Mouse (Mus musculus) cerebellum, adult 2 months (tissue): Measurements from ENCODE around the gene Armcx2.

Experiments used
- CTCF ChIP-seq: fragments of 200-500 bp; IDR thresholded peaks from 2 replicates; pipeline ENCODE4 v1.5.1; 2011; ENCODE audit warnings: low read depth, mild to moderate bottlenecking, control low read depth, low read length, moderate library complexity, borderline replicate concordance; ENCODE audit not compliant: insufficient read depth
- POLR2A ChIP-seq: fragments of 200-500 bp; IDR thresholded peaks from 2 replicates; pipeline ENCODE4 v1.6.1; 2011; ENCODE audit warnings: low read length, control low read depth, borderline replicate concordance; ENCODE audit not compliant: insufficient read depth

DNA sequence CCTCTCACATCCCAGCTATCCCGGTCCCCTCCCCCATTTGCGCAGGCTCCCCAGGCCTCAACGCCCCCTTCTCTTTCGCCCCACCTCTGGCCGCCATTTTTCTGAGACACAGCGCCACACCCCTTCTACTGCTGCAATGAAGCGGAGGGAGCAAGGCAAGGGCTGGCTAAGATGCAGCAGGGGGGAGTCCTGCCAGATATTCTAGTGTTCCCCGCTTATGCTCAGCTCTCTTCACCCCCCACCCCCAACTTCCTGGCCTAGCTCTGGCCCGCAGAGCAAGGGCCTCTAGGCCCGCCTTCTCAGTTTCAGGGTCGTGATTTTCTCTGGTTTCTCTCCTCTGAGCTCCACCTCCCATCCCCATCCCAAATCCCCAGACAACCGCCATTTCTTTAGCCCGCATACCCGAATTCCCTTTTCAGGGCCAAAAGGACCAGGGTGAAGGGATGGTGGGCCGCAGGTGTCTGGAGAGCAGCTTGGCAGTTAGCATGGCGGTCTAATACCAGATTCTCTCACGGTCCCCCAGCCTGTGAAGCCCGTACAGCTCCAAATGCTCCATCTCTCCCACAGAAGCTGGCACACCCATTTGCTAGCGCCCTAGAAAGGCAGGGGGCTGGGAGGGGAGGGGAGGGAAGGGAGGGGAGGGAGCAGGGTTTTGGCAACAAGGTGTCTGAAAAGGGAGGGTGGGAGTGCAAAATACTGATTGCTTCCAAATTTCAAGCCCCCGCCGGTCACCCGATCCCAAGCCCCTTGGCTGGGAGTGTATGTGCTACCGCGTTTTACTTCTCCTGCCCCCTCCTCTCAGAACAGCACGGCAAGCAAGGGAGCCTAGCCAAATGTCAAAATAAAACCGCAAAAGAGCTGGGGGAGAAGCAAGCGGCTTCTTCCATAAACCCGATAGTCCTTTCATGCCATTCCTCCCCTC, 927 bp downstream of the Armcx2 start:
- TF ChIP-seq CTCF: no peak
- no peak for TF ChIP-seq POLR2A
